Mouse (Mus musculus) small intestine, adult 2 months (tissue): ENCODE measurements around the gene Cyp4a30b.

ENCODE experiments used
- CTCF ChIP-seq: fragments of 200-500 bp; IDR thresholded peaks from 2 replicates; pipeline ENCODE4 v1.5.1; 2012; ENCODE audit warnings: low read depth, mild to moderate bottlenecking, control low read depth, inconsistent platforms, low read length, moderate library complexity, mixed read lengths; ENCODE audit not compliant: insufficient replicate concordance, insufficient read length; ENCODE audit errors: extremely low read depth
- POLR2A ChIP-seq: fragments of 200-500 bp; IDR thresholded peaks from 2 replicates; pipeline ENCODE4 v1.6.1; 2012; ENCODE audit warnings: low read depth, mild to moderate bottlenecking, control low read depth, inconsistent platforms, low read length, moderate library complexity

- TF ChIP-seq CTCF (no peak), POLR2A (no peak)
These were observed at the start of gene Cyp4a30b for GRCm38 (mm10) chr4:115452304-115452703.
